Mouse (Mus musculus) brain, embryonic 18.5 days (tissue): ENCODE data around the gene St6galnac3.

Source experiments
- DNase-seq: peaks from one replicate; pipeline ENCODE4 v3.0.0-alpha.2; 2012; ENCODE audit warnings: low read depth, low spot score

The St6galnac3 gene

DNA sequence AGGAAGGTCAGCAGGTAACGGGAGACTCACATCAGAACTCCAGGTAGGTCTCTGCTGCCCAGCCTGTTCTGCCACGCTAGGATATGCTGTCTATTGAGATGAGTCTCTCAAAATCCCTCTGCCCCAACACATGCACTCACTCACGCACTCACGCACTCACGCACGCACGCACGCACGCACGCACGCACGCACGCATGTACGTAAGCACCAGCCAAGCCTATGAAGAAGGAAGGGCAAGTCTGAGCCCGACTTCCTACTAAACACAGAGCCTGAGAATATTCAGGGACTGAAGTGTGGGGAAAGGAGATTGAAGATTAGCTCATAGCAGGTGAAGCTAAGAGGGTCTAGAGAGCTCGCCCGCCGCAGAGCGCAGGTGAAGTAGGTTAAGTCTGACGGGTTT is 249.5 kb downstream of the St6galnac3 start:
- DNase-seq: no peak

- no peak for DNase-seq
Observed at GRCm38 (mm10) chr3:153472583-153473471, 252.1 kb downstream of the St6galnac3 start.

GRCm38 (mm10) chr3:153463849-153464248 is 261.1 kb downstream of the St6galnac3 start:
- no peak for DNase-seq

GRCm38 (mm10) chr3:153460173-153460572 is 264.8 kb downstream of the St6galnac3 start:
- no peak for DNase-seq

GRCm38 (mm10) chr3:153458593-153458992 is 266.4 kb downstream of the St6galnac3 start:
- no peak for DNase-seq

DNA sequence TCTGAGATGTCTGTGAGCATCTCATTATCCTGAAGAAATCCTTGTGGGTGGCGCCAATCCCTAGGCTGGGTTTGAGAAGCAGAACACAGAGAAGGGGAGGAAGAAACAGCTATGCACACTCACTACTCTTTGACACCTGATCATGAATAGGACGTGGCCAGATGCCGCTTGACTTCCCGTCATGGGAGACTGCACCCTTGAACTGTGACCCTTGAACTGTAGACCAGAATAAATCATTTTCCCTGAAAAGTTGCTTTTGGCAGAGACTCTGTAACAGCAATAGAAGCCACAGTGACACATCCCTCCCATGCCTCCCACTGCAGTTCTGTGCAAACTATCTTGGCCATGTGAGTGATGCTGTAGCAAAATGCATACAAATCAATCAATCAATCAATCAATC is 267.3 kb downstream of the St6galnac3 start:
- DNase-seq: no peak

GRCm38 (mm10) chr3:153457203-153457602 is 267.8 kb downstream of the St6galnac3 start:
- no peak for DNase-seq

- no peak for DNase-seq
Observed at GRCm38 (mm10) chr3:153456227-153456626, 268.7 kb downstream of the St6galnac3 start.

- DNase-seq: no peak
Observed at GRCm38 (mm10) chr3:153453127-153454049, 271.6 kb downstream of the St6galnac3 start.

- no peak for DNase-seq
Observed at GRCm38 (mm10) chr3:153452299-153452996, 272.5 kb downstream of the St6galnac3 start.

GRCm38 (mm10) chr3:153441329-153441728 is 283.6 kb downstream of the St6galnac3 start:
- no peak for DNase-seq

DNA sequence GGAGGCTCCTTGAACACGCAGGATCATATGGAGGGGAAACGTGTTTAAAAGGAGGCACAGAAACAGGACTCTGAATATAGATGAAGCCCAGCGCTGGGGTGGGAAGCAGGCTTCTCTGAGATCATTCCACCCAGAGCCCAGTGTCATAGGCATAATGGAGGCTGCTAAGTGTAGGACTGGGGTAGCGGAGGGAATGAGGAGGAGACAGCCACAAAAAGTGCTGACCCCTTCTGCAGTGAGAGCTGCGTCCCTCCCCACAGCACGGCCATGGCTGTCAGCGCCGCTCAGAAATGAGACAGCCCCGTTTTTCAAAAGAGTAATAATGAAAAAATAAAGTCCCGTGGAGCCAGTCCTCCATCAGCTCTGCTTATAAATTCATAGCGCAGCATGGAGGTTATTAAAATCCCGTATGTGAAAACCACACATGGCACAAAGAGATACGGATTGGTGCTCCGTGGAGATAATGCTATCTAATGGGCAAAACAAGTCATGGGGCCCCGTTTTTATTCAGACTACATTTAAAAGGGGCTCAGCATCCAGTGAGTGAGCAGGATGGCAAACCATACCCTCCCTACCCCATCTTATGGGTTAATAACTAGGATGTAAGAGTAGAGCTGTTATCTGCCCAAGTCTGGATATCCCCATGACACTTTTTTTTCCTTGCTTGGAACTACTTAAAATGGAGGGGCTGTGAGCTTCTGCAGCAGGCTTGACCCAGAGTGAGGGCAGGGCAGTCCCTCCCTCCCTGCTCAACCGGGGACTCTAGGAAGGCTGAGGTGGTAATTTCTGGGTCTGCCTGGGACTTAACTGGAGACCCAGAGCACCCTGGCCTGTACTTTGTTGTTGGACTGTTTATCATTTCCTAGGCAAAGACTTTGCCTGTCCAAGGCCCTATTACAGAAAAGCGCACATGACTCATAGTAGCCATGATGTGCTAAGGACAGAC is 288.6 kb downstream of the St6galnac3 start:
- DNase-seq: no peak

DNA sequence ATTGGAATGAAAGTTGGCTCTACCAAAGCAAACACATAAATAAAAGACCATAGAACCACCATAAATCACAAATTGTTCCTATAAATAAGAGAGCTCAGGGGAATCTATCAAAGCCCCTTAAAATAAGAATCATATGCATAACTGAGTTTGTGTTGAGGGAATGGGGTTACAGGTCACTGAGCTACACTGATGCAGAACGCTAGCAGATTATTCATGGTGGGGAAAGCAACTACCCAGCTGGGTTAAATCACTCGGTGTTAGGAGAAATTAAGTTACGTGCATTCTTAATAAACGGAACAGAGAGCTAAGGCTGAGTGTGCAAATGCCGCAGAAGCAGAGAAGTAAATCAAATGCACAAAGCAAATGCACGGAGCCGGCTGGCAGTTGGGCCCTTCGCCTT is 292.0 kb downstream of the St6galnac3 start:
- DNase-seq: no peak

DNA sequence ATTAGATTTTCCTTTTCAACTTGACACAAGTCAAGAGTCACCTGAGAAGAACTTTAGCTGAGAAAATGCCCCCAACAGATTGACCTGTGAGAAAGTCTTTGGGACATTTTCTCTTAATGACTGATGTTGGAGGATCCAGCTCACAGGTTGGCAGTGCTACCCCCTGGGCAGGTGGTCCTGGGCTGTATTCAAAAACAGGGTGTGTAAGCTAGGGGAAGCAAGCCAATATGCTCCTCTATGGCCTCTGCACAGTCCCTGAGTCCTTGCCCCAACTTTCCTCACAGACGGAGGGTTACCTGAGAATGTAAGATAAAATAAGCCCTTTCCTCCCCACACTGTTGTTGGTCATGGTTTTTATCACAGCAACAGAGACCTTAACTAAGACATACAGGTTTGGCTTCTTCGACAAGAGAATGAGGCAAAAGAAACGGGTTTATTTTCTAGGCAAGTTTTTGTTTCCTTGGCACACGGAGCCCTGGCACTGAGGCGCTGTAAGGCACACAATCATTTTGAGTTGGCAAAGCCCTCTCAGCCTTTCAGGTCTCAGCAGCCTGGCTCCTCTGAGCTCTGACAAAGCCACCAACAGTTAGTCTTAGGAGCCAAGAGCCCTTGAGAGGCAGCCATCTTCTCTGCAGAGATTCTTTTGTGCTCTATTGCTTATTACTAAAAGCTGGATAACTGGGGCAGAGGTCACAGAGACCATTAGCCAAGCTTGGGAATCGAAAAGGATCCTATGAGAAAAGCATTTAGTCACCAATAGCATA is 292.7 kb downstream of the St6galnac3 start:
- DNase-seq: no peak

DNA sequence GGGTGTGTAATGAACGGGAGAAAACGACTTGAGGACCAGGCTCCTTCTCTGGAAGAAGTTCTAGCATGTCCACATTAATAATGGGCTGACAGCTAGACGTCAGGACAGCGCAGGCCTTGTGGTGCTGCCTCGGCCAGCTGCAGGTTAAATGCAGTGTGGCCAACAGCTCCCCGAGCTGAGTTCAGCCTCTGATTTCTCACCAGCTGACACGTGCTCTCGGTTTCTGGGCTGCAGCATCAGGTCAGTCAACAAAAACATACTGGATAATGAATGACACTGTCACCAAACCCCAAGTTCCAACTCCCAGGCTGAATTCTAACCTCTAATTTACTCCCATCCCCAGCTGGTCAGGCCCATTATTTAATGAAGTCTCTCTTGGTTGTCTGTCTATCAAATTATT is 295.1 kb downstream of the St6galnac3 start:
- no peak for DNase-seq

GRCm38 (mm10) chr3:153421918-153422290 is 303.1 kb downstream of the St6galnac3 start:
- peak; percentile 18 for DNase-seq

- no peak for DNase-seq
Observed at GRCm38 (mm10) chr3:153421060-153421917, 303.7 kb downstream of the St6galnac3 start.

DNA sequence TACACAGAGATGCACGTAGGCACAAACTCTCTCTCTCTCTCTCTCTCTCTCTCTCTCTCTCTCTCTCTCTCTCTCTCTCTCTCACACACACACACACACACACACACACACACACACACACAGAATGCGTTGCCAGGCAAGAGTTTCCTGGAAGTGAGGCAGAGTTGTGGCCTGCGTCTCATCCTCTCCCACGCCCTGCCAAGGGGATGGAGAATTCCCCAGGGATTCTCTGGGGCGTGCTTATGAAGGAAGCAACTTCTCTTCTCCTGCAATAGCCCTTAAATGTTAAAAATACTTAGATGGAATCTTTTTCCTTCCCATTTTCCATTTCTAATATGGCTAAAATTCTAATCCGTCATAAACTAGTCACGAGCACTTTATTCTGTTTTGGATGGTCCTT is 305.6 kb downstream of the St6galnac3 start:
- no peak for DNase-seq

DNA sequence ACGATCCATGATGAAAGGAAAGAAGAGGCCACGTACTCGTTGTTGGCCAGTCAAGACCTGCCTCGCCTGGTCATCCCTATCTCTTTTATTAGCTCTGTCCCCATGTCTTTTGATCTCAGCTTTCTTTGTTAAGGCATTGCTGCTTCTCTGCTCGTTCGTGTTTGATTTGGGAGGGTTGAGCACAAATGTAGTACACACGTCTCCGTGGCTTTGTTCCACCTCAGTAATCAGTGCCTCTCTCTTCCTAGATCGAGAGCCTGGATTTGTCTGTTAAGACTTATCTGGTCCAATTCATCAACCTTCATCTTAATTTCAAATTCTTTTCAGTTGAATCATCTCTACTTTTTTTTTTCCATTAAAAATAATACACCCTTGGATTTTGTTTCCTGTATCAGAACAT is 308.0 kb downstream of the St6galnac3 start:
- no peak for DNase-seq
